Mouse (Mus musculus): Measurements from ENCODE around the gene Hmgcl. TPM values are rescaled to one million over a fixed set of nuclear protein-coding genes. Genes with fewer than 3 reads are reported as not detected.

Hmgcl gene
- total RNA-seq (2021) = 10 to 100 TPM; 71.5 to 74.8 TPM

- intact Hi-C loops (cut with DNase I) = no loop called here
- DNase-seq (ENCODE audit: low spot score) = peak; percentile 91
Measured at GRCm38 (mm10) chr4:135946278-135946658, at the start of gene Hmgcl. TSS of gene Hmgcl (plus strand) at chr4:135946448.

- no peak for DNase-seq (ENCODE audit: low spot score)
- intact Hi-C loops (cut with DNase I) = no loop called here
Measured at GRCm38 (mm10) chr4:135898380-135899049, 47.7 kb upstream of the Hmgcl start.

- intact Hi-C loops (cut with DNase I) = no loop called here
- no peak for DNase-seq (ENCODE audit: low spot score)
Measured at GRCm38 (mm10) chr4:135899050-135899448, 47.2 kb upstream of the Hmgcl start.

GRCm38 (mm10) chr4:135900008-135900407 is 46.2 kb upstream of the Hmgcl start:
- intact Hi-C loops (cut with DNase I) = no loop called here
- no peak for DNase-seq (ENCODE audit: low spot score)

GRCm38 (mm10) chr4:135902606-135903242 is 43.5 kb upstream of the Hmgcl start:
- no peak for DNase-seq (ENCODE audit: low spot score)
- intact Hi-C loops (cut with DNase I) = no loop called here

DNA sequence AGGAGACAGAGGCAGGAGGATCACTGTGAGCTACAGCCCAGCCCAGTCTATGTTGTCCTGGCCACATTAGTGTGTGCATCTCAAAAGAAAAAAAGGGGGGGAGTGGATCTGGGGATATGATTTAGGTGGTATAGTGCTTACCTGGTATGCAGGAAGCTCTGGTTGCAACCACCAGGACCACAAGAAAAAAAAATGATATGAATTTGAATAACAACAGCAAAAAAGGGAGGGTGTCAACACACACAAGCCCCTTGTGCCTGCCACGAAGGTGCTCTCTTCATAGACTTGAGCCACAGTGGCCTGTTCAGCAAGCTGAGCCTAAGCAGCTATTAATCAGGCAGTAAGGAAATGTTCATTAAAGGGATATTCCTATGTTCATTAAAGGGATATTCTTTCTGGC is 41.4 kb upstream of the Hmgcl start:
- intact Hi-C loops (cut with DNase I) = no loop called here

DNA sequence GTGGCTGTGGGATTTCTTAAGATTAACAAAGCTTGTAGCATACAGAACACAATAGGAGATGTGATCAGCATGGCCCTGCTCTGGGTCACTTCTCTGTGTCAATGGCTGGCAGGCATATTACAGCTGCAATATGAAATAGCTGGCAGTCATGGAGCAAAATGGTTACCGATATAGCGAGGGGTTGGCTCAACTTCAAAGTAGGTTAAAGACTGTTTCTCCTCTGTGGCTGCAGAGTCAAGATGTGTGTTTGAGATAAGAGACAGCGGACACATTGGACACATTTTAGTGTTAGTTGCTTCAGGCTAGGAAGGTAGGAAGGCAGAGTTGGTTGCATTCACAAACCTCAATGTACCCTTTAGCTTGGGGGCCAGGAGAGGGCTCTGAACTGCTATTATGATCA is 39.6 kb upstream of the Hmgcl start:
- intact Hi-C loops (cut with DNase I) = no loop called here
- DNase-seq (ENCODE audit: low spot score) = no peak

More for the DNA sequence above, 41.4 kb upstream of the Hmgcl start:
- DNase-seq (ENCODE audit: low spot score) = no peak

GRCm38 (mm10) chr4:135909326-135910066 is 36.8 kb upstream of the Hmgcl start:
- DNase-seq (ENCODE audit: low spot score) = no peak
- intact Hi-C loops (cut with DNase I) = no loop called here

DNA sequence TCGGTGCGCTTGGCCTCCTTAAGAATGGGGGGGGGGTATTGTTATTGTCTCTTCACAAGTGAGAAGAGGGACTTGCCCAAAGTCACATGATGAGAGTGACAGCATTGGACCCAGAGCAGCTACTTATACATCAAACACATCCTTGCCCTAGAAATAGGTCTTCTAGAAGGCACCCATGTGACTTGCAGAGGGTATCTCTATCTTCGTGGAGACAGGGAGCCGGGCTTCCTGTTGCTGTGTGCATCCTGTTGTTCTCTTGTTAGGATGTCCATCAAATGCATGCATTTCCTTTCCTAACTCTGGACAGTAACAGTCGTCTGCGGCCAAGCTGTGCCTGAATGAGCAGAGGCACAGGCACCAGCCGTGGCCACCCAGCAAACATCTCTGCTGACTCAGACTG is 34.7 kb upstream of the Hmgcl start:
- intact Hi-C loops (cut with DNase I) = no loop called here
- no peak for DNase-seq (ENCODE audit: low spot score)

DNA sequence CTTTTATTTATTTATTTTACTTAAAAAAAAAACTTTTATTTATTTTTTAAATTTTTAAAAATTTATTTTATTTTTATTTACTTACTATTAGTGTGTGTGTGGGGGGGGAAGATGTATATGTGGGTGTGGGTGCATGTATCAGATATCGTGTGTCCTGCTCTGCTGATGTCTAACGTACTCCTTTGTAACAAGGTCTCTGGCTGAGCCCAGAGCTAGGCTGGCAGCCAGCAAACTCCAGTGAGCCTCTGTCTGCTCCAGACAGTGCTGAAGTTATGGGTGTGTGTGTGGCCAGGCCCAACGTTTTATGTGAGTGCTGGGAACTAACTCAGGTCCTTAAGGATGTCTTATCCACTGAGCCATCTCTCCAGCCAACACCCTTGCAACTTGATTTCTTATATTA is 34.1 kb upstream of the Hmgcl start:
- intact Hi-C loops (cut with DNase I) = no loop called here
- no peak for DNase-seq (ENCODE audit: low spot score)

- intact Hi-C loops (cut with DNase I) = no loop called here
Measured at GRCm38 (mm10) chr4:135912835-135913234, 33.4 kb upstream of the Hmgcl start.

GRCm38 (mm10) chr4:135913433-135913832 is 32.8 kb upstream of the Hmgcl start:
- DNase-seq (ENCODE audit: low spot score) = no peak
- intact Hi-C loops (cut with DNase I) = no loop called here

More at GRCm38 (mm10) chr4:135912835-135913234, 33.4 kb upstream of the Hmgcl start:
- DNase-seq (ENCODE audit: low spot score) = no peak

GRCm38 (mm10) chr4:135918635-135919279 is 27.5 kb upstream of the Hmgcl start:
- no peak for DNase-seq (ENCODE audit: low spot score)
- intact Hi-C loops (cut with DNase I) = no loop called here

DNA sequence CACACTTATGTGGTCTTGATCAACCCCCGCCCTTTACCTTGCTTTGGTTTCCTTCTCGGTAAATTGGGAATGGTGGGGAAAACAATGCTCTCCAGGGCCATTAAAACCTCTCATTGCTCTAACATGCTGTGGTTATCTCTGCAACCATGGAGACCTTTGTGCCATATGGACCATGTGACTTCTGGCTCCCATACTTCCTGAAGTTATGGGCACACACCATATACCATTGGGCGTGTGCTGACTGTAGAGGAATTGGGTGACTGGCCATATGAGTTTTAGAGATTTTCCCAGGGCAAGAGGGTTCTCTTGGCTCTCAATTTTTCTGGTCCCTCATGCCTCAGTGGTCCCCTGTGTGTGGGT is 27.0 kb upstream of the Hmgcl start:
- intact Hi-C loops (cut with DNase I) = no loop called here

DNA sequence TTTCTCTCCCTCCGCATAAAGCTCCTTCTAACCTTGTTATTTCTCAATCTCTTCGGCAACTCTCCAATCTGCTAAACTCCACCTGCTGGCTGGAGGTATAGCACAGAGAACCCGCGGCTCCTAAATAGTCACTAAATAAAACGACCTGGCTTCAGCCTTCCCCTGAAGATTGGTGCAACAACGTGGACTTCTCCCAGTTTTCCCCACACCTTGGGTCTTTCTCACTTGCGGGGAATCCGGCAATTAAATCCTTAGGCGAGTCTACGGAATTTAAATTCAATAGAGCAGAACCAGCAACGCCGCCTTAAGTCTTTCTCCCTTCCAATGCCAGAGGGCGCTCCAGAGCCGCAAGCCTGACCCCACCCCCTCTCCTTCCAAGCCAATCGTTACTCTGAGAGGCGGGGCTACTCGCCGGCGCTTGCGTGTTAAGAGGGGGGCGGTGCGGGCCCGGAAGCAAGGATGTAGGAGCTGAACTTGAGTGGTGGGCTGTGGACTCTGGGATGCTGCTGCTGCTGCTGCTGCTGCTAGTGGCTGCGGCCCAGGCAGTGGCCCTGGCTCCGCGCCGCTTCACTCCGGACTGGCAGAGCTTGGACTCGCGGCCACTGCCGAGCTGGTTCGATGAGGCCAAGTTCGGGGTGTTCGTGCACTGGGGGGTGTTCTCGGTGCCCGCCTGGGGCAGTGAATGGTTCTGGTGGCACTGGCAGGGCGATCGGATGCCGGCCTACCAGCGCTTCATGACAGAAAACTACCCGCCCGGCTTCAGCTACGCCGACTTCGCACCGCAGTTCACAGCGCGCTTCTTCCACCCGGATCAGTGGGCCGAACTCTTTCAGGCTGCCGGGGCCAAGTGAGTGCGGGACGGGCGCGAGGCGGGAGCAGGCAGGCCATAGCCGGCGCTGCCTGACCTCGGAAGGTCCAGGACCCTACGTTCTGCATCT is 25.7 kb upstream of the Hmgcl start, which contains the start of gene Fuca1:
Gene Fuca1 (plus strand): TSS at position 432 of the 938 bp plus-strand sequence.
- intact Hi-C loops (cut with DNase I) = loop anchor here (1.0 to 10.0 kb wide), 3 partner anchors 22 to 216 kb away; no protein-coding TSS in a partner anchor
- peak; percentile 90 for DNase-seq (ENCODE audit: low spot score)

More for the DNA sequence above, 27.0 kb upstream of the Hmgcl start:
- DNase-seq (ENCODE audit: low spot score) = no peak

GRCm38 (mm10) chr4:135921257-135922120 is 24.8 kb upstream of the Hmgcl start:
- intact Hi-C loops (cut with DNase I) = loop anchor here (2.0 to 10.0 kb wide), 2 partner anchors 21 to 217 kb away; no protein-coding TSS in a partner anchor
- DNase-seq (ENCODE audit: low spot score) = no peak

DNA sequence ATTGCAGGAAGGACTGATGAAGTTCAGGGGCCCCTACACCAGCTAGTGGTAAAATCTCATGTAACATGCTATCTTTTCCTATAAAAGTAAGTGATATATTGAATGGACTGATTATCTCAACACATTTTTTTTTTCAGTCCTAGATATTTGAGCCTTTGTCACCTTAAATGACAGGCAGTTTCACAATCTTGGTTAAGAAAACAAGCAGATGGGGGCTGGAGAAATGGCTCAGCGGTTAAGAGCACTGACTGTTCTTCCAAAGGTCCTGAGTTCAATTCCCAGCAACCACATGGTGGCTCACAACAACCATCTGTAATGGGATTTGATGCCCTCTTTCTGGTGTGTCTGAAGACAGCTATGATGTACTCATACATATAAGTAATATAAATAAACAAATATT is 24.1 kb upstream of the Hmgcl start:
- intact Hi-C loops (cut with DNase I) = loop anchor here (10.0 kb wide), 1 partner anchor 217 kb away; no protein-coding TSS in a partner anchor
- no peak for DNase-seq (ENCODE audit: low spot score)

- DNase-seq (ENCODE audit: low spot score) = no peak
- intact Hi-C loops (cut with DNase I) = loop anchor here (10.0 kb wide), 1 partner anchor 220 kb away; no protein-coding TSS in a partner anchor
Measured at GRCm38 (mm10) chr4:135924418-135924817, 21.8 kb upstream of the Hmgcl start.

Data from heart, postnatal 25 days (tissue).